Comparison of ENCODE assay signal across 16 mouse cellular contexts in genomic region chr3:36116076-36116475, GRCm38 (mm10).
DNase-seq lines count a peak whose midpoint lies in the region.
"Had no signal": no experiment of that assay in that cellular context is flagged by ENCODE, and none has a peak within 500 bp of the region (broad histone marks: within the 10 kb centered on the region; RNA-seq: fewer than 3 reads in every experiment).

No protein-coding gene starts in this region.

- DNase-seq in 3134 (ENCODE audit: extremely low read depth, insufficient read length, low spot score): peak; percentile 5
- DNase-seq in Muller cell, postnatal 12 days (ENCODE audit: inconsistent ontology term): peak; percentile 64
- DNase-seq in fibroblast of lung, adult 2 months (ENCODE audit: low read depth): peak; percentile 53
- no peak for DNase-seq in lung, postnatal 14 days
- DNase-seq in urinary bladder, postnatal 14 days (ENCODE audit: low spot score): no peak
- DNase-seq: adrenal gland, adult 2 months; adrenal gland, postnatal 10 days; adrenal gland, postnatal 25 days; B cell, adult 2 months; cerebellum, adult 11-12 months; cerebellum, adult 2 months; cerebellum, adult 9-10 months; cerebellum, postnatal 14 days; cerebellum, postnatal 36 days; embryo, embryonic 11 days; forebrain, postnatal 0 days had no signal

Comparison
In these comparisons a context has a peak if more than half of its experiments do, and no peak if none do; other contexts are left out.
1. DNase-seq: peak in 3134 (single experiment), Muller cell, postnatal 12 days (single experiment) and fibroblast of lung, adult 2 months (single experiment); none in lung, postnatal 14 days (single experiment) and urinary bladder, postnatal 14 days (single experiment).